Mouse (Mus musculus) forebrain, embryonic 15.5 days (tissue): ENCODE data around the gene Agrn. TPM values are rescaled to one million over a fixed set of nuclear protein-coding genes. Genes with fewer than 3 reads are reported as not detected.
A peak's percentile ranks its signal among the peaks of the same experiment; 100 is the strongest.

Source experiments
- ATAC-seq: fragments of 200-750 bp; cut with Nextera tagmentation; replicated peaks from 2 replicates; pipeline ENCODE4 v1.8.0; 2017; ENCODE audit warnings: mild to moderate bottlenecking, moderate TSS enrichment, moderate library complexity
- H3K27ac ChIP-seq: fragments of 300-500 bp; sonication (generic); replicated peaks from 2 replicates; pipeline ENCODE4 v1.5.1; 2015; ENCODE audit warnings: mild to moderate bottlenecking, inconsistent platforms
- H3K27me3 ChIP-seq: fragments of 300-500 bp; sonication (generic); 2 replicates; pipeline ENCODE4 v1.6.1; 2015; ENCODE audit warnings: inconsistent platforms
- H3K36me3 ChIP-seq: fragments of 300-500 bp; sonication (generic); 2 replicates; pipeline ENCODE4 v1.6.1; 2015; ENCODE audit warnings: mild to moderate bottlenecking, inconsistent platforms
- H3K4me1 ChIP-seq: fragments of 300-500 bp; sonication (generic); 2 replicates; pipeline ENCODE4 v1.6.1; 2015; ENCODE audit warnings: inconsistent platforms
- H3K4me2 ChIP-seq: fragments of 300-500 bp; sonication (generic); replicated peaks from 2 replicates; pipeline ENCODE4 v1.6.1; 2015; ENCODE audit warnings: mild to moderate bottlenecking, inconsistent platforms
- H3K4me3 ChIP-seq: fragments of 300-500 bp; sonication (generic); 2 replicates; pipeline ENCODE4 v1.5.1; 2015; ENCODE audit warnings: mild to moderate bottlenecking, inconsistent platforms
- H3K9ac ChIP-seq: fragments of 300-500 bp; sonication (generic); replicated peaks from 2 replicates; pipeline ENCODE4 v1.6.1; 2015; ENCODE audit warnings: mild to moderate bottlenecking, inconsistent platforms
- H3K9me3 ChIP-seq: fragments of 300-500 bp; sonication (generic); 2 replicates; pipeline ENCODE4 v1.6.1; 2016; ENCODE audit warnings: inconsistent platforms
- WGBS: fragments of 180-500 bp; shearing (Covaris S2); methylation state at CpG from one replicate; pipeline ENCODE4 v1.1.7; 2015; ENCODE audit warnings: mixed read lengths; 5-methylcytosine and 5-hydroxymethylcytosine counted together
- polyA plus RNA-seq: library from polyadenylated mRNA; unstranded; fragments of >200 nt; fragmentation: Nextera tagmentation; extraction: Ambion mirVana; gene quantifications from 2 replicates; pipeline ENCODE4 v1.2.1, GENCODE M21; 2015

Agrn gene
- polyA plus RNA-seq: 103 and 108 TPM in 2 replicates

GRCm38 (mm10) chr4:156197131-156197828 lies at the start of gene Agrn:
Gene Agrn (minus strand): TSS chr4:156197488.
- H3K9ac ChIP-seq: peak within 1 kb of the TSS; percentile 79
- peaks cover 45% of the 10 kb centered on the region for H3K4me1 ChIP-seq
- H3K27me3 ChIP-seq: no peaks in the 10 kb centered on the region
- H3K4me3 ChIP-seq: peak within 1 kb of the TSS; percentile 77
- peaks cover 4% of the 10 kb centered on the region; the same call in 1 of the 2 replicates for H3K36me3 ChIP-seq
- ATAC-seq: peak; percentile 73
- H3K27ac ChIP-seq: peak within 1 kb of the TSS; percentile 95
- 0% methylated on average over 32 of the region's 88 CpGs for WGBS
- H3K9me3 ChIP-seq: no peaks in the 10 kb centered on the region
- H3K4me2 ChIP-seq: peak within 1 kb of the TSS; percentile 96

- 19% methylated on average over 58 of the region's 60 CpGs for WGBS
- Histone ChIP-seq H3K4me3 (peak overlapping the region; percentile 76), H3K36me3 (peaks cover 39% of the 10 kb centered on the region), H3K4me2 (peak overlapping the region; percentile 85), H3K4me1 (peaks cover 23% of the 10 kb centered on the region), H3K27ac (no peak overlapping the region), H3K9me3 (no peaks in the 10 kb centered on the region), H3K9ac (no peak overlapping the region), H3K27me3 (no peaks in the 10 kb centered on the region)
- ATAC-seq: no peak
Observed at GRCm38 (mm10) chr4:156236651-156237447, 39.6 kb upstream of the Agrn start.

GRCm38 (mm10) chr4:156235808-156236533 lies 38.7 kb upstream of the Agrn start, which contains the start of gene Noc2l:
Gene Noc2l (plus strand): TSS chr4:156236010.
- no peaks in the 10 kb centered on the region for H3K27me3 ChIP-seq
- H3K27ac ChIP-seq: peak within 1 kb of the TSS; percentile 94
- 1% methylated on average over 81 of the region's 90 CpGs for WGBS
- ATAC-seq: peak; percentile 87
- peak within 1 kb of the TSS; percentile 67 for H3K9ac ChIP-seq
- peak within 1 kb of the TSS; percentile 85 for H3K4me2 ChIP-seq
- peaks cover 23% of the 10 kb centered on the region for H3K4me1 ChIP-seq
- H3K9me3 ChIP-seq: no peaks in the 10 kb centered on the region
- H3K4me3 ChIP-seq: peak within 1 kb of the TSS; percentile 76
- peaks cover 39% of the 10 kb centered on the region for H3K36me3 ChIP-seq

- peak; percentile 54 for ATAC-seq
- no peaks in the 10 kb centered on the region for H3K9me3 ChIP-seq
- peak overlapping the region; percentile 76 for H3K4me3 ChIP-seq
- H3K36me3 ChIP-seq: peaks cover 39% of the 10 kb centered on the region
- peak overlapping the region; percentile 59 for H3K9ac ChIP-seq
- WGBS: under 1% methylated on average over 15 of the region's 15 CpGs
- peaks cover 23% of the 10 kb centered on the region for H3K4me1 ChIP-seq
- peak overlapping the region; percentile 94 for H3K27ac ChIP-seq
- peak overlapping the region; percentile 85 for H3K4me2 ChIP-seq
- no peaks in the 10 kb centered on the region for H3K27me3 ChIP-seq
Observed at GRCm38 (mm10) chr4:156235360-156235770, 38.1 kb upstream of the Agrn start.

- peaks cover 23% of the 10 kb centered on the region for H3K4me1 ChIP-seq
- H3K36me3 ChIP-seq: peaks cover 39% of the 10 kb centered on the region
- peak; percentile 64 for ATAC-seq
- peak within 1 kb of the TSS; percentile 94 for H3K27ac ChIP-seq
- H3K4me2 ChIP-seq: peak within 1 kb of the TSS; percentile 85
- H3K9me3 ChIP-seq: no peaks in the 10 kb centered on the region
- H3K27me3 ChIP-seq: no peaks in the 10 kb centered on the region
- peak within 1 kb of the TSS; percentile 67 for H3K9ac ChIP-seq
- WGBS: under 1% methylated on average over 40 of the region's 48 CpGs
- H3K4me3 ChIP-seq: peak within 1 kb of the TSS; percentile 76
Observed at GRCm38 (mm10) chr4:156234701-156235213, 37.5 kb upstream of the Agrn start, which contains the start of gene Plekhn1. Gene Plekhn1 (minus strand): TSS chr4:156234857.

- under 1% methylated on average over 17 of the region's 17 CpGs for WGBS
- Histone ChIP-seq H3K27me3 (no peaks in the 10 kb centered on the region), H3K4me3 (peak overlapping the region; percentile 76), H3K9ac (peak overlapping the region; percentile 67), H3K27ac (peak overlapping the region; percentile 87), H3K9me3 (no peaks in the 10 kb centered on the region), H3K36me3 (peaks cover 39% of the 10 kb centered on the region), H3K4me2 (peak overlapping the region; percentile 85), H3K4me1 (peaks cover 23% of the 10 kb centered on the region)
- 0 out of 2 replicates have a peak, but pooled peaks have one; percentile 35 for ATAC-seq
Observed at GRCm38 (mm10) chr4:156234021-156234501, 36.8 kb upstream of the Agrn start.

GRCm38 (mm10) chr4:156228393-156229024 lies 31.2 kb upstream of the Agrn start:
- H3K9me3 ChIP-seq: no peaks in the 10 kb centered on the region
- peaks cover 6% of the 10 kb centered on the region for H3K4me1 ChIP-seq
- no peak overlapping the region for H3K4me3 ChIP-seq
- H3K27ac ChIP-seq: no peak overlapping the region
- H3K4me2 ChIP-seq: no peak overlapping the region
- 17% methylated on average over 12 of the region's 12 CpGs for WGBS
- H3K36me3 ChIP-seq: peaks cover 31% of the 10 kb centered on the region
- H3K27me3 ChIP-seq: no peaks in the 10 kb centered on the region
- peak; percentile 36; the same call in 1 of the 2 replicates for ATAC-seq
- H3K9ac ChIP-seq: no peak overlapping the region

- no peak overlapping the region for H3K27ac ChIP-seq
- 0 out of 2 replicates have a peak, but pooled peaks have one; percentile 9 for ATAC-seq
- peaks cover 31% of the 10 kb centered on the region for H3K36me3 ChIP-seq
- H3K4me3 ChIP-seq: no peak overlapping the region
- 35% methylated on average over 18 of the region's 18 CpGs for WGBS
- no peaks in the 10 kb centered on the region for H3K4me1 ChIP-seq
- no peak overlapping the region for H3K9ac ChIP-seq
- H3K9me3 ChIP-seq: no peaks in the 10 kb centered on the region
- no peaks in the 10 kb centered on the region for H3K27me3 ChIP-seq
- no peak overlapping the region for H3K4me2 ChIP-seq
Observed at GRCm38 (mm10) chr4:156227752-156228392, 30.6 kb upstream of the Agrn start.

GRCm38 (mm10) chr4:156224276-156224675 lies 27.0 kb upstream of the Agrn start:
- H3K9me3 ChIP-seq: no peaks in the 10 kb centered on the region
- H3K4me3 ChIP-seq: no peak overlapping the region
- no peaks in the 10 kb centered on the region for H3K4me1 ChIP-seq
- no peak overlapping the region for H3K9ac ChIP-seq
- no peak overlapping the region for H3K27ac ChIP-seq
- H3K4me2 ChIP-seq: no peak overlapping the region
- no peaks in the 10 kb centered on the region for H3K27me3 ChIP-seq
- WGBS: 90% methylated on average over 2 of the region's 2 CpGs
- peaks cover 3% of the 10 kb centered on the region; the same call in 1 of the 2 replicates for H3K36me3 ChIP-seq
- ATAC-seq: no peak

GRCm38 (mm10) chr4:156219936-156220335 lies 22.6 kb upstream of the Agrn start:
- Histone ChIP-seq H3K4me2 (no peak overlapping the region), H3K9me3 (no peaks in the 10 kb centered on the region), H3K9ac (no peak overlapping the region), H3K27ac (no peak overlapping the region), H3K36me3 (no peaks in the 10 kb centered on the region), H3K4me1 (no peaks in the 10 kb centered on the region), H3K4me3 (no peak overlapping the region), H3K27me3 (no peaks in the 10 kb centered on the region)
- 90% methylated on average over 11 of the region's 11 CpGs for WGBS
- no peak for ATAC-seq
